Mouse (Mus musculus) layer of hippocampus, adult 11-12 months (tissue): Measurements from ENCODE around the gene Vmn1r195.
"Not testable (repeated sequence)": the region's sequence is repeated elsewhere in the genome, so short reads cannot be mapped to it uniquely, and the experiment has no call there.

Source experiments
- DNase-seq: peaks from one replicate; pipeline ENCODE4 v3.0.0; 2022; ENCODE audit warnings: low spot score

Vmn1r195 gene

GRCm38 (mm10) chr13:22270222-22270621, at the start of gene Vmn1r195:
Gene Vmn1r195, plus strand, starts transcription at chr13:22270522.
- DNase-seq = not testable (repeated sequence)

- DNase-seq = not testable (repeated sequence)
Measured at GRCm38 (mm10) chr13:22223060-22223459, 47.3 kb upstream of the Vmn1r195 start, which contains the start of gene Vmn1r193. Gene Vmn1r193, minus strand, starts transcription at chr13:22223160.

- DNase-seq = no peak
Measured at GRCm38 (mm10) chr13:22243915-22244314, 26.4 kb upstream of the Vmn1r195 start, which contains the start of gene Vmn1r194. Gene Vmn1r194, plus strand, starts transcription at chr13:22244215.

- DNase-seq = no peak
Measured at GRCm38 (mm10) chr13:22271721-22272120, 1.4 kb downstream of the Vmn1r195 start.

GRCm38 (mm10) chr13:22284578-22284977, 14.3 kb downstream of the Vmn1r195 start:
- DNase-seq = no peak

- DNase-seq = no peak
Measured at GRCm38 (mm10) chr13:22289620-22290019, 19.3 kb downstream of the Vmn1r195 start, which contains the start of gene Vmn1r196. Gene Vmn1r196, plus strand, starts transcription at chr13:22289920.

GRCm38 (mm10) chr13:22308075-22308474, 37.8 kb downstream of the Vmn1r195 start:
- not testable (repeated sequence) for DNase-seq

GRCm38 (mm10) chr13:22315361-22315760, 45.0 kb downstream of the Vmn1r195 start:
- DNase-seq = no peak

- DNase-seq = no peak
Measured at GRCm38 (mm10) chr13:22317366-22317765, 47.0 kb downstream of the Vmn1r195 start.

- no peak for DNase-seq
Measured at GRCm38 (mm10) chr13:22320091-22320490, 49.8 kb downstream of the Vmn1r195 start.

GRCm38 (mm10) chr13:22324289-22324688, 54.0 kb downstream of the Vmn1r195 start, which contains the start of gene Vmn1r197:
Gene Vmn1r197, plus strand, starts transcription at chr13:22324589.
- no peak for DNase-seq
